ENCODE assay signal across 26 mouse cellular contexts in the genomic region with DNA sequence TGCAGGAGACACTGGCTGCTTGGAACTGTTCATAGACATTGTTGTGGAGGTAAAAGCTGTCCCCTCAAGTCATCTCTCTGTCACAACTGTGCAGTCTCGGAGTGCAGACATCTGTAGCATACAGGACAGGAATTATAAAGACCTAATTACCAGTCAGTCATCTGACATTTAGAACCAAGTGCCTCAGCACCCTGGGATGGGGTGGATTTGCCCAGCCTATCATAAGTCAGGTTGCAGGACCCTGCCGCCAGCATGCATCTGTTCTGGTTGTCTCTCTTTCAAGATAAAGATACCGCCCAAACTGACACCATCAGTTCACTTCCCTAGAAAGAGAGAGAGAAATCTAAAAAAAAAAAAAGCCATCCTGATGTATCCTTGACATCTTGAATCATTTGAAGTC. TPM values are rescaled to one million over a fixed set of nuclear protein-coding genes. Genes with fewer than 3 reads are reported as not detected.
DNase-seq lines count a peak whose midpoint lies in the region; ATAC-seq and TF ChIP-seq lines count a peak whose summit lies in the region.
"Had no signal": no experiment of that assay in that cellular context is flagged by ENCODE, and none has a peak within 500 bp of the region (broad histone marks: within the 10 kb centered on the region; RNA-seq: fewer than 3 reads in every experiment).

No protein-coding gene starts in this region.

- ATAC-seq in embryonic facial prominence, embryonic 13.5 days (ENCODE audit: insufficient number of reproducible peaks, insufficient read depth, low FRiP score, low TSS enrichment, low read depth), result no peak
- ATAC-seq in midbrain, embryonic 15.5 days (replicated peaks), result 0 out of 2 replicates have a peak, but pooled peaks have one; percentile 24
- no peak for ATAC-seq in midbrain, embryonic 14.5 days (ENCODE audit: low FRiP score, low TSS enrichment)
- ATAC-seq: forebrain, embryonic 15.5 days; Patski had no signal

- H3K36me3 ChIP-seq in embryonic facial prominence, embryonic 13.5 days, result no peaks in the 10 kb centered on the region
- no peaks in the 10 kb centered on the region for H3K36me3 ChIP-seq in embryonic facial prominence, embryonic 10.5 days (replicated peaks)
- H3K36me3 ChIP-seq in kidney, adult 2 months (ENCODE audit: control insufficient read depth, insufficient read depth, low read length), result no peaks in the 10 kb centered on the region
- H3K36me3 ChIP-seq in midbrain, embryonic 15.5 days (replicated peaks), result no peaks in the 10 kb centered on the region
- no peaks in the 10 kb centered on the region for H3K36me3 ChIP-seq in midbrain, embryonic 14.5 days (ENCODE audit: control insufficient read depth, insufficient read depth, low read length)
- H3K36me3 ChIP-seq: forebrain, embryonic 12.5 days; forebrain, embryonic 15.5 days; G1E; heart, embryonic 10.5 days; heart, embryonic 13.5 days had no signal

- TF ChIP-seq POLR2A in kidney, adult 2 months (IDR thresholded peaks at IDR 0.05; ENCODE audit: low read depth, low read length), result no peak

- peaks cover 29% of the 10 kb centered on the region for H3K27me3 ChIP-seq in embryonic facial prominence, embryonic 13.5 days
- peaks cover 42% of the 10 kb centered on the region for H3K27me3 ChIP-seq in embryonic facial prominence, embryonic 10.5 days (replicated peaks; ENCODE audit: low read depth, poor library complexity, severe bottlenecking)
- H3K27me3 ChIP-seq in kidney, adult 2 months (replicated peaks; ENCODE audit: control insufficient read depth, insufficient read depth, low read length), result no peaks in the 10 kb centered on the region
- peaks cover 7% of the 10 kb centered on the region for H3K27me3 ChIP-seq in midbrain, embryonic 15.5 days (replicated peaks)
- peaks cover 11% of the 10 kb centered on the region; the same call in 1 of the 2 replicates for H3K27me3 ChIP-seq in midbrain, embryonic 14.5 days (ENCODE audit: control insufficient read depth, insufficient read depth, low read length)
- H3K27me3 ChIP-seq: Patski had no signal

- peak overlapping the region; percentile 54; the same call in 1 of the 2 replicates for H3K4me3 ChIP-seq in embryonic facial prominence, embryonic 13.5 days
- H3K4me3 ChIP-seq in embryonic facial prominence, embryonic 10.5 days, result no peak overlapping the region
- peak overlapping the region; percentile 12; the same call in 1 of the 2 replicates for H3K4me3 ChIP-seq in kidney, adult 2 months (ENCODE audit: insufficient read depth, low read depth, low read length)
- H3K4me3 ChIP-seq in midbrain, embryonic 15.5 days, result no peak overlapping the region
- H3K4me3 ChIP-seq in midbrain, embryonic 14.5 days (replicated peaks; ENCODE audit: low read depth, low read length), result no peak overlapping the region
- H3K4me3 ChIP-seq: erythroblast, embryonic 14.5 days; forebrain, embryonic 12.5 days; forebrain, embryonic 15.5 days had no signal

- H3K4me2 ChIP-seq in embryonic facial prominence, embryonic 13.5 days, result peak overlapping the region; percentile 80
- H3K4me2 ChIP-seq in midbrain, embryonic 15.5 days, result no peak overlapping the region
- H3K4me2 ChIP-seq in midbrain, embryonic 14.5 days (ENCODE audit: low read length), result no peak overlapping the region

- intact Hi-C loops in left cerebral cortex, postnatal 36 days (cut with DNase I), result loop anchor here (2.0 to 5.0 kb wide), 2 partner anchors 231 to 253 kb away; no protein-coding TSS in a partner anchor

- TF ChIP-seq CTCF in kidney, adult 2 months (conservative IDR thresholded peaks at IDR 0.05; ENCODE audit: insufficient read depth, insufficient read length, low read depth, low read length), result no peak

- DNase-seq in embryonic facial prominence, embryonic 10.5 days (ENCODE audit: low spot score), result no peak
- no peak for DNase-seq in kidney, adult 2 months
- no peak for DNase-seq in kidney, adult 18-20 months
- no peak for DNase-seq in midbrain, embryonic 14.5 days
- DNase-seq in left cerebral cortex, postnatal 36 days (ENCODE audit: low spot score in 2 of 2), result no peak
- DNase-seq in spleen, postnatal 4 days (ENCODE audit: low spot score in 2 of 2), result no peak
- DNase-seq: adrenal gland, postnatal 10 days; adrenal gland, postnatal 36 days; cerebellum, adult 18-20 months; cerebellum, adult 9-10 months; cerebellum, postnatal 14 days; gastrocnemius, postnatal 10 days; gastrocnemius, postnatal 36 days; heart, adult 18-20 months; heart, postnatal 14 days; heart, postnatal 4 days had no signal

- H3K9ac ChIP-seq in embryonic facial prominence, embryonic 13.5 days, result no peak overlapping the region
- no peak overlapping the region for H3K9ac ChIP-seq in midbrain, embryonic 15.5 days
- no peak overlapping the region for H3K9ac ChIP-seq in midbrain, embryonic 14.5 days (replicated peaks; ENCODE audit: low read length)
- H3K9ac ChIP-seq: forebrain, embryonic 12.5 days; forebrain, embryonic 15.5 days; hindbrain, embryonic 14.5 days had no signal

- no peak overlapping the region for H3K27ac ChIP-seq in embryonic facial prominence, embryonic 13.5 days
- H3K27ac ChIP-seq in embryonic facial prominence, embryonic 10.5 days (replicated peaks), result no peak overlapping the region
- 0 out of 2 replicates have a peak overlapping the region, but pooled peaks have one; percentile 33 for H3K27ac ChIP-seq in kidney, adult 2 months (ENCODE audit: insufficient read depth, low read depth, low read length)
- H3K27ac ChIP-seq in midbrain, embryonic 15.5 days, result no peak overlapping the region
- H3K27ac ChIP-seq in midbrain, embryonic 14.5 days (replicated peaks; ENCODE audit: low read depth, low read length), result no peak overlapping the region
- H3K27ac ChIP-seq: forebrain, embryonic 12.5 days; forebrain, embryonic 15.5 days; heart, embryonic 10.5 days; heart, embryonic 13.5 days; hindbrain, embryonic 14.5 days had no signal

- H3K4me1 ChIP-seq in embryonic facial prominence, embryonic 13.5 days, result peaks cover 17% of the 10 kb centered on the region
- peaks cover 17% of the 10 kb centered on the region for H3K4me1 ChIP-seq in embryonic facial prominence, embryonic 10.5 days
- H3K4me1 ChIP-seq in kidney, adult 2 months (ENCODE audit: control insufficient read depth, insufficient read depth, low read length), result peaks cover 3% of the 10 kb centered on the region; the same call in 1 of the 2 replicates
- peaks cover 13% of the 10 kb centered on the region; the same call in 1 of the 2 replicates for H3K4me1 ChIP-seq in midbrain, embryonic 15.5 days
- peaks cover 8% of the 10 kb centered on the region; the same call in 1 of the 2 replicates for H3K4me1 ChIP-seq in midbrain, embryonic 14.5 days (ENCODE audit: control insufficient read depth, insufficient read depth, low read length)

- 60% methylated on average over 3 of the region's 3 CpGs for WGBS in embryonic facial prominence, embryonic 13.5 days
- WGBS in embryonic facial prominence, embryonic 10.5 days, result 63% methylated on average over 3 of the region's 3 CpGs
- 79% methylated on average over 3 of the region's 3 CpGs for WGBS in kidney, adult 2 months
- 36% methylated on average over 3 of the region's 3 CpGs for WGBS in midbrain, embryonic 15.5 days
- 23% methylated on average over 3 of the region's 3 CpGs for WGBS in midbrain, embryonic 14.5 days

- H3K9me3 ChIP-seq in embryonic facial prominence, embryonic 13.5 days, result no peaks in the 10 kb centered on the region
- no peaks in the 10 kb centered on the region for H3K9me3 ChIP-seq in embryonic facial prominence, embryonic 10.5 days
- H3K9me3 ChIP-seq in midbrain, embryonic 15.5 days, result no peaks in the 10 kb centered on the region
- H3K9me3 ChIP-seq in midbrain, embryonic 14.5 days (ENCODE audit: control insufficient read depth, low read length), result no peaks in the 10 kb centered on the region
- H3K9me3 ChIP-seq: forebrain, embryonic 12.5 days; forebrain, embryonic 15.5 days; heart, embryonic 10.5 days; heart, embryonic 13.5 days had no signal

RNA-seq across cellular contexts. Expression of a gene that starts 1.6 kb away (rescaled TPM):
- polyA plus RNA-seq in embryonic facial prominence, embryonic 13.5 days (2015; fragmentation: Nextera tagmentation; extraction: Ambion mirVana), result 11.0 and 12.9 TPM in 2 replicates
- 1.1 and 1.5 TPM in 2 replicates for polyA plus RNA-seq in embryonic facial prominence, embryonic 10.5 days (2016; fragmentation: Nextera tagmentation; extraction: Ambion mirVana)
- polyA plus RNA-seq in kidney, adult 2 months (2012; rRNA removed), result 9.4 and 9.6 TPM in 2 replicates
- 0.72 and 2.2 TPM in 2 replicates for polyA plus RNA-seq in midbrain, embryonic 15.5 days (2015; fragmentation: Nextera tagmentation; extraction: Ambion mirVana)
- 0.09 and 0.17 TPM in 2 replicates for polyA plus RNA-seq in midbrain, embryonic 14.5 days (2014; fragmentation: Nextera tagmentation; extraction: Ambion mirVana)
- total RNA-seq in left cerebral cortex, postnatal 36 days (2021), result 1 to 10 TPM in 1 of 2 experiments, under 1 TPM in 1; 0.69 to 1.5 TPM
- polyA plus RNA-seq: erythroblast, embryonic 14.5 days; G1E had no signal

Comparison
In these comparisons a context has a peak if more than half of its experiments do, and no peak if none do; other contexts are left out.
1. H3K4me3 ChIP-seq: peak in embryonic facial prominence, embryonic 13.5 days (single experiment) and kidney, adult 2 months (single experiment); none in embryonic facial prominence, embryonic 10.5 days (single experiment), midbrain, embryonic 15.5 days (single experiment) and midbrain, embryonic 14.5 days (single experiment).